Mouse (Mus musculus) liver, embryonic 16.5 days (tissue): ENCODE data around the gene Snw1. TPM values are rescaled to one million over a fixed set of nuclear protein-coding genes. Genes with fewer than 3 reads are reported as not detected.
A peak's percentile ranks its signal among the peaks of the same experiment; 100 is the strongest.
"Not testable (repeated sequence)": the region's sequence is repeated elsewhere in the genome, so short reads cannot be mapped to it uniquely, and the experiment has no call there.

ENCODE experiments used
- ATAC-seq: fragments of 200-750 bp; cut with Nextera tagmentation; 2 replicates; pipeline ENCODE4 v1.8.0; 2017; ENCODE audit warnings: low read depth, mild to moderate bottlenecking, moderate number of reproducible peaks, moderate library complexity
- H3K27ac ChIP-seq: fragments of 300-500 bp; sonication (generic); 2 replicates; pipeline ENCODE4 v1.5.1; 2014; ENCODE audit warnings: mild to moderate bottlenecking, low read length
- H3K27me3 ChIP-seq: fragments of 300-500 bp; sonication (generic); 2 replicates; pipeline ENCODE4 v1.6.1; 2014; ENCODE audit warnings: low read depth, low read length, mixed read lengths; ENCODE audit not compliant: control insufficient read depth, insufficient read depth
- H3K36me3 ChIP-seq: fragments of 300-500 bp; sonication (generic); 2 replicates; pipeline ENCODE4 v1.6.1; 2014; ENCODE audit warnings: mild to moderate bottlenecking; ENCODE audit not compliant: control insufficient read depth, insufficient read depth
- H3K4me1 ChIP-seq: fragments of 300-500 bp; sonication (generic); 2 replicates; pipeline ENCODE4 v1.6.1; 2014; ENCODE audit warnings: low read depth, low read length, mixed read lengths; ENCODE audit not compliant: control insufficient read depth
- H3K4me2 ChIP-seq: fragments of 300-500 bp; sonication (generic); 2 replicates; pipeline ENCODE4 v1.6.1; 2014; ENCODE audit warnings: low read depth, low read length, mixed read lengths
- H3K4me3 ChIP-seq: fragments of 300-500 bp; sonication (generic); 2 replicates; pipeline ENCODE4 v1.5.1; 2014; ENCODE audit warnings: low read depth, mild to moderate bottlenecking, low read length
- H3K9ac ChIP-seq: fragments of 300-500 bp; sonication (generic); 2 replicates; pipeline ENCODE4 v1.6.1; 2014; ENCODE audit warnings: low read depth, low read length
- H3K9me3 ChIP-seq: fragments of 300-500 bp; sonication (generic); replicated peaks from 2 replicates; pipeline ENCODE4 v1.6.1; 2016; ENCODE audit warnings: low read length; ENCODE audit not compliant: control insufficient read depth
- WGBS: fragments of 180-500 bp; shearing (Covaris S2); extraction: QIAGEN DNeasy Blood & Tissue Kit; methylation state at CpG from one replicate; pipeline ENCODE4 v1.1.7; 2014; ENCODE audit not compliant: insufficient replicate concordance; 5-methylcytosine and 5-hydroxymethylcytosine counted together
- polyA plus RNA-seq: library from polyadenylated mRNA; unstranded; fragments of >200 nt; fragmentation: Nextera tagmentation; extraction: Ambion mirVana; gene quantifications from 2 replicates; pipeline ENCODE4 v1.2.1, GENCODE M21; 2015

The Snw1 gene
- 43.1 and 47.7 TPM in 2 replicates for polyA plus RNA-seq

DNA sequence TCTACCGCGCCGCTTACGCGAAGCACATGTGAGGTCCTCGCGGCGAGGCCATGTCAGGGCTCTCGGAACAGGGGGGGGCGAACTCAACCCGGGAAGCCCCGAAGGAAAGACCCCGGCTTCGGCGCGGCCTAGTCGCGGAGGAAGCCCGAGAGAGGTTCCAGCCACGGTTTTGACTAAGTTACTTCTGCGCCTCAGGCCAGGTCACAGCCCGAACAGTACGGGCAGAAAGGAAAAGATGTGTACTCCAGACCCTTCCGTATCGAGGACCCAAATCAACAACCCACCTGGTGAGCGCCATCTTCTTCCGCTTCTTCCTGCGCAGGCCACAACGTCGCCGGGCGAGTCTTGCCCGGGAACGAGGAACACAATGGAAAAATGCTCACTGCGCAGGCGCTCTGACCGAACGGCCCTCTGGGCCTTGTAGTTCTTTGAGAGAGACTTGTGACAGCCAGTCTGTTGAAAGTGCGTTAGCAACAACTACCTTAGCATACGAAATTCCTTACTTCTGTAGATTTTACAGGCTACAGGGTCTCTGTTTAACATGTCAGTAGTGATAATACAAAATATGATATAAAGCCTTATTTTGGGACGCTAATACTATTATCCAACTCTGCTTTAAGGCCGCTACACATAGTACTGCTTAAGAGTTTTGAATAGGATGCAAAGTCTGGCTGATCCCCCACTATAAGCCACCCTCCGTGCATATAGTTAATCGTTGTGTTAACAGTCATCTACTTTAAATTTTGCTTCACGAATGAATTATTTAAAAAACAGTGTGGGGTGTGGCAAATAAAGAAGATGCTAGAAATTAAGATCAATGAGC lies at the start of gene Snw1:
TSS of gene Snw1 (minus strand) at position 311 of the 823 bp plus-strand sequence.
- ATAC-seq: peak; percentile 98
- peak within 1 kb of the TSS; percentile 69 for H3K27ac ChIP-seq
- peaks cover 6% of the 10 kb centered on the region; the same call in 1 of the 2 replicates for H3K36me3 ChIP-seq
- H3K9ac ChIP-seq: peak within 1 kb of the TSS; percentile 89
- no peaks in the 10 kb centered on the region for H3K27me3 ChIP-seq
- peaks cover 13% of the 10 kb centered on the region for H3K4me1 ChIP-seq
- WGBS: 3% methylated on average over 45 of the region's 45 CpGs
- peak within 1 kb of the TSS; percentile 87 for H3K4me3 ChIP-seq
- no peaks in the 10 kb centered on the region for H3K9me3 ChIP-seq
- H3K4me2 ChIP-seq: peak within 1 kb of the TSS; percentile 75

DNA sequence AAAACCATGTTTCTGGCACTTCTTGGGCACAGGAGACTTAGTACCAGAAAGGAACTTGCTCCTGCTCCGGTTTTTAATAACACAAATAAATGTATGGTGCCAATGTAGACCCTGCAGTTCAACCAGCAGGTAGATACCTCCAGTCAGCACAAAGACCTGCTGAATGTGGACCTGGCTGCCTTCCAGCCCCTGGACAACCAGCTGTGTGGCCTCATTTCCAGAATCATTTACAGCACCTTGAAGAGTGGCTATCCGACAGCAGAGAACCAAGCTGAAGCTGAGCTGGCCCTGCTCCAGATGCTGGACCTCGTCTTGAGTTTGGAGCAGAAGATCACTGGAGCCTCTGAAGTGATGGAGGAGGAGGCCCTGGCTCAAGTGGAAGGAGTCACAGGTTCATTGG lies 47.5 kb upstream of the Snw1 start:
- not testable (repeated sequence) for H3K9me3 ChIP-seq, H3K36me3 ChIP-seq, H3K4me1 ChIP-seq, H3K4me2 ChIP-seq, ATAC-seq, H3K9ac ChIP-seq, H3K27me3 ChIP-seq, H3K4me3 ChIP-seq, H3K27ac ChIP-seq
- 37% methylated on average over 3 of the region's 3 CpGs for WGBS

DNA sequence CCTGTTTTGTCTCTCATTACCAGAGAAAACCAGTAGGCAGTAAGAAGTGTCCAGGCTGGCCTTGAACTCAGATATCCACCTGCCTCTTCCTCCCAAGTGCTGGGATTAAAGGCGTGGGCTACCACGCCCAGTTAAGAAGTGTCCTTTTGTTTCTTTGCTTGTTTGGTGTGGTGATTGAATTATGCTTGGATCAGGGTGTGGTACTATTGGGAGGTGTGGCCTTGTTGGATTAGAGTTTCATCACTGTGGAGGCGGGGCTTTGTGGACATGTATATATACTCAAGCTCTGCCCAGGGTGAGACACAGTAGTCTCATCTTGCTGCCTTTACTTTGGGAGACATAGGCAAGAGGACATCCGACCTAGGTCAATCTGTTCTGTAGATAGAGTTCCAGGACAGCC lies 41.9 kb upstream of the Snw1 start, which contains the start of gene Gm8300:
TSS of gene Gm8300 (plus strand) at position 301 of the 400 bp plus-strand sequence.
- H3K27ac ChIP-seq, ATAC-seq, H3K4me1 ChIP-seq, H3K4me3 ChIP-seq, H3K9me3 ChIP-seq, H3K36me3 ChIP-seq, H3K9ac ChIP-seq, H3K4me2 ChIP-seq, H3K27me3 ChIP-seq: not testable (repeated sequence)
- WGBS: 58% methylated on average over 4 of the region's 4 CpGs

DNA sequence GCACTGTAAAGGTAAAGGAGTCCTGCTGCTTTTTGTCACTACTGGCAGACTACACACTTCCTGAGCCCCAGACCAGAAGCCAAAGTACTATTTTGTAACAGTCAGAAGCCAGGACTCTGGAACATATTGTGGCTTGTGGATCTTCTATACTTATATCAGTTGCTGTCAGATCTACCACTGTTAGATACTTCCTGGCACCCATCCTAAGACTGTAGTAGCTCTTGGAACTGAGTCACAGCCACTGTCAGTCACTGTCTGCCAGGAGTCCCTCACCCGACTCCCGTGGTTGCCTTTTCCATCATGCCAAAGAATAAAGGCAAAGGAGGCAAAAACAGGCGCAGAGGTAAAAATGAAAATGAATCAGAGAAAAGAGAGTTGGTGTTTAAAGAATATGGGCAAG lies 22.3 kb upstream of the Snw1 start, which contains the start of gene Gm5788:
TSS of gene Gm5788 (plus strand) at position 301 of the 400 bp plus-strand sequence.
- H3K4me3 ChIP-seq, H3K4me2 ChIP-seq, H3K36me3 ChIP-seq, H3K9me3 ChIP-seq, ATAC-seq, H3K9ac ChIP-seq, H3K27ac ChIP-seq, H3K27me3 ChIP-seq, H3K4me1 ChIP-seq: not testable (repeated sequence)
- WGBS: 72% methylated on average over 3 of the region's 3 CpGs

DNA sequence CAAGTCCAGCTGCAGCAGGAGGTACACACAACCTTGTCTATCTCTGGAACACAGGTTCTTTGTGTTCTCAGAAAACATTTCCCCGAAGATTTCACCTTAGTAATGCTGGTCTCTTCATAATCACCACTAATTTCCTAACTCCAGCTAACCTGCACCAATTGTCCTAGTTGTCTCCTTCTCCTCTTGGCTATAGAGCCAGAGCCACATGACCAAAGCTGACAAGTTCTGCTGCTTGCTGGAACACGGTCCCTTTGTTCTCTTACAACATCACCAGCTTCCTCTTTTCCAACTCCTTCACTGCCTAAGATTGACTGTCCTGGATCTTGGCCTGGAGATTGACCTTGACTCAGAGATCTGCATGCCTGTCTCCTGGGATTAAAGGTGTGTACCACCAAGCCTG lies 16.6 kb upstream of the Snw1 start:
- H3K4me2 ChIP-seq, H3K9ac ChIP-seq, H3K4me1 ChIP-seq, ATAC-seq, H3K27ac ChIP-seq, H3K36me3 ChIP-seq, H3K9me3 ChIP-seq, H3K4me3 ChIP-seq, H3K27me3 ChIP-seq: not testable (repeated sequence)
- 24% methylated on average over 2 of the region's 2 CpGs for WGBS

DNA sequence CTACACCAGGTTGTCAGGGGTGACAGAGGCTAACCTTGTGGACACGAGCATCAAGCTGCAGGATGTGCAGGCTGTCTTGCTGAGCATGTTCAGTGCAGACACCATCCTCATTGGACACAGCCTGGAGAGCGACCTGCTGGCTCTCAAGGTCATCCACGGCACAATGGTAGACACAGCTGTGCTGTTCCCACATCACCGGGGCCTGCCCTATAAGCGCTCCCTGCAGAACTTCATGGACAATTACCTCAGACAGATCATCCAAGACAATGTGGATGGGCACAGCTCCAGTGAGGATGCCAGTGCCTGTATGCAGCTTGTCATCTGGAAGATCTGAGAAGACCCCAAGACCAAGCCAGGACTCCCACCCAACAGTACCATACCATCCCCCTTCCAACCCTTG lies 10.4 kb upstream of the Snw1 start:
- H3K9ac ChIP-seq, H3K4me3 ChIP-seq, ATAC-seq, H3K27me3 ChIP-seq, H3K27ac ChIP-seq, H3K4me1 ChIP-seq, H3K9me3 ChIP-seq, H3K36me3 ChIP-seq, H3K4me2 ChIP-seq: not testable (repeated sequence)
- WGBS: 65% methylated on average over 5 of the region's 5 CpGs

DNA sequence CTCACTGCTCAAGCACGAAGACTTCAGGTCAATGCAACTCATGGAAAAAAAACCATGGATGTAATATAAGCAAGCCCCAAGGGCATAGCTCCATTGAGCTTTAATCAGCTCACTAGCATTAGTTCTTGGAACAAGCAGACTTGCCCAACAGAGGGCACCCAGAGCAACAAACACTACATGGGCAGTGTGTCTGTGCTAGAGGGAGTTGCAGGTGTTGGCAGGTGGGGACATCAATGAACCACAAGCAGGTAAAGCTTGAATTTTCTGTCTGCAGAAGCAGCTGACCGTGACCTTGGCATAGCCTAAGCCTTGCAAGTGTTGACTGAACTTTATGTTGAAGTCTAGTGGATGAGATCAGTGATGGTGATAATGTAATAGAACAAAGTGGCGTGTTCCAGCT lies 2.7 kb upstream of the Snw1 start:
- WGBS: 56% methylated on average over 3 of the region's 3 CpGs
- Histone ChIP-seq H3K27me3 (no peaks in the 10 kb centered on the region), H3K4me2 (no peak overlapping the region), H3K27ac (no peak overlapping the region), H3K9ac (no peak overlapping the region), H3K9me3 (no peaks in the 10 kb centered on the region), H3K4me3 (no peak overlapping the region), H3K36me3 (no peaks in the 10 kb centered on the region), H3K4me1 (peaks cover 13% of the 10 kb centered on the region)
- no peak for ATAC-seq

DNA sequence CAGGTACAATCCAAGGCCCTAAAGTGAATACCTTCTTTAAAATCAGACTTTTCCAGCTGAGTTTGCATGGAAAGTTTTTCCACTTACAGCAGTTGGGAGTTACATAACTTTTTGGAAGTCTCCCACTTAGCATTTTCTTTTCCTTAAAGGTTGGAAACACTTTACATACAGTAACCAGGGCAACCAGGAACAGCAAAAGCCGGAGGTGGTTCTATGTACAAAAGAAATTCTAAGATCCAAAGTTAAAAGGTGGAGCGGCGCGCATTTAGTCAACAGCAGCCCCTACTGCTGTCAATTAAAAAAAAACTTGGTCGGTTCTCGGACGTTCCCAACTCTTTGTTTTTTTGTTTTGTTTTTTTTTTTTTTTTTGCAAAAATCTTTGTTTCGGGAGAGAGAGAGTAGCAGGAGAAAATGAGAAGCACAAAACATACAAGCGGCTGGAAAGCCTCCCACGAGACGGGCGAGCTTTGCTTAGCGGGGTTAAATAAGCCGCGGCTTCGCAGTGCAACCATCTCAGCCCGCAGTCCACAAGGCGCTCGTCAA lies 582 bp downstream of the Snw1 start:
- peaks cover 8% of the 10 kb centered on the region for H3K36me3 ChIP-seq
- H3K9me3 ChIP-seq: no peaks in the 10 kb centered on the region
- H3K27me3 ChIP-seq: no peaks in the 10 kb centered on the region
- H3K4me3 ChIP-seq: peak overlapping the region; percentile 87
- H3K27ac ChIP-seq: peak overlapping the region; percentile 69
- H3K9ac ChIP-seq: peak overlapping the region; percentile 89
- peak overlapping the region; percentile 75 for H3K4me2 ChIP-seq
- WGBS: 0% methylated on average over 19 of the region's 19 CpGs
- H3K4me1 ChIP-seq: peaks cover 13% of the 10 kb centered on the region
- ATAC-seq: no peak
